Mouse (Mus musculus): Measurements from ENCODE around the gene Esyt2. TPM values are rescaled to one million over a fixed set of nuclear protein-coding genes. Genes with fewer than 3 reads are reported as not detected.
"Not testable (repeated sequence)": the region's sequence is repeated elsewhere in the genome, so short reads cannot be mapped to it uniquely, and the experiment has no call there.

The Esyt2 gene
- total and polyA plus RNA-seq, 2 experiments from 2014 or later = 8.1 to 49.7 TPM

- 81% methylated on average over 5 of the region's 5 CpGs for WGBS
- TF ChIP-seq CTCF (IDR thresholded peaks at IDR 0.05; ENCODE audit: low read depth) = no peak
- ATAC-seq (no peak), DNase-seq (no peak)
- no peak overlapping the region for H3K27ac ChIP-seq (ENCODE audit: low read depth, low read length)
- H3K9me3 ChIP-seq (ENCODE audit: low read length) = no peaks in the 10 kb centered on the region
- H3K27me3 ChIP-seq (ENCODE audit: insufficient read depth, low read length) = 0 out of 2 replicates have a peak, but pooled peaks cover 3% of the 10 kb centered on the region
- H3K4me2 ChIP-seq (ENCODE audit: low read depth) = no peak overlapping the region
- H3K4me3 ChIP-seq (ENCODE audit: low read depth, low read length) = no peak overlapping the region
- no peaks in the 10 kb centered on the region for H3K4me1 ChIP-seq (ENCODE audit: insufficient read depth)
- H3K36me3 ChIP-seq (ENCODE audit: insufficient read depth) = no peaks in the 10 kb centered on the region
- no peak overlapping the region for H3K9ac ChIP-seq
These were observed 11.5 kb upstream of the Esyt2 start for GRCm38 (mm10) chr12:116269450-116269849.

GRCm38 (mm10) chr12:116270538-116270937, 10.5 kb upstream of the Esyt2 start:
- DNase-seq (no peak), ATAC-seq (no peak)
- H3K4me2 ChIP-seq (ENCODE audit: low read depth) = no peak overlapping the region
- H3K27me3 ChIP-seq (ENCODE audit: insufficient read depth, low read length) = 0 out of 2 replicates have a peak, but pooled peaks cover 3% of the 10 kb centered on the region
- WGBS = 89% methylated on average over 1 of the region's 1 CpGs
- H3K4me3 ChIP-seq (ENCODE audit: low read depth, low read length) = no peak overlapping the region
- no peaks in the 10 kb centered on the region for H3K36me3 ChIP-seq (ENCODE audit: insufficient read depth)
- no peaks in the 10 kb centered on the region for H3K9me3 ChIP-seq (ENCODE audit: low read length)
- no peaks in the 10 kb centered on the region for H3K4me1 ChIP-seq (ENCODE audit: insufficient read depth)
- no peak overlapping the region for H3K9ac ChIP-seq
- no peak for TF ChIP-seq CTCF (IDR thresholded peaks at IDR 0.05; ENCODE audit: low read depth)
- H3K27ac ChIP-seq (ENCODE audit: low read depth, low read length) = no peak overlapping the region

GRCm38 (mm10) chr12:116271071-116271470, 9.9 kb upstream of the Esyt2 start:
- ATAC-seq (no peak), DNase-seq (no peak)
- no peak overlapping the region for H3K4me2 ChIP-seq (ENCODE audit: low read depth)
- WGBS = 94% methylated on average over 2 of the region's 2 CpGs
- no peaks in the 10 kb centered on the region for H3K4me1 ChIP-seq (ENCODE audit: insufficient read depth)
- no peaks in the 10 kb centered on the region for H3K36me3 ChIP-seq (ENCODE audit: insufficient read depth)
- no peak overlapping the region for H3K27ac ChIP-seq (ENCODE audit: low read depth, low read length)
- 0 out of 2 replicates have a peak, but pooled peaks cover 3% of the 10 kb centered on the region for H3K27me3 ChIP-seq (ENCODE audit: insufficient read depth, low read length)
- TF ChIP-seq CTCF (IDR thresholded peaks at IDR 0.05; ENCODE audit: low read depth) = no peak
- no peak overlapping the region for H3K4me3 ChIP-seq (ENCODE audit: low read depth, low read length)
- no peak overlapping the region for H3K9ac ChIP-seq
- H3K9me3 ChIP-seq (ENCODE audit: low read length) = no peaks in the 10 kb centered on the region

GRCm38 (mm10) chr12:116273733-116274132, 7.3 kb upstream of the Esyt2 start:
- Histone ChIP-seq H3K36me3 (ENCODE audit: insufficient read depth) (no peaks in the 10 kb centered on the region), H3K4me2 (ENCODE audit: low read depth) (no peak overlapping the region), H3K27me3 (ENCODE audit: insufficient read depth, low read length) (0 out of 2 replicates have a peak, but pooled peaks cover 3% of the 10 kb centered on the region), H3K9ac (no peak overlapping the region), H3K4me1 (ENCODE audit: insufficient read depth) (no peaks in the 10 kb centered on the region), H3K4me3 (ENCODE audit: low read depth, low read length) (no peak overlapping the region), H3K9me3 (ENCODE audit: low read length) (no peaks in the 10 kb centered on the region), H3K27ac (ENCODE audit: low read depth, low read length) (no peak overlapping the region)
- ATAC-seq (no peak), DNase-seq (no peak)
- 29% methylated on average over 1 of the region's 1 CpGs for WGBS
- TF ChIP-seq CTCF (IDR thresholded peaks at IDR 0.05; ENCODE audit: low read depth) = no peak

GRCm38 (mm10) chr12:116275086-116275485, 5.9 kb upstream of the Esyt2 start, which contains the start of gene Gm11027:
TSS of gene Gm11027 (plus strand) at chr12:116275386.
- not testable (repeated sequence) for H3K27ac ChIP-seq (ENCODE audit: low read depth, low read length); H3K36me3 ChIP-seq (ENCODE audit: insufficient read depth); H3K4me1 ChIP-seq (ENCODE audit: insufficient read depth); H3K4me2 ChIP-seq (ENCODE audit: low read depth); DNase-seq; H3K4me3 ChIP-seq (ENCODE audit: low read depth, low read length); H3K9ac ChIP-seq; ATAC-seq; H3K27me3 ChIP-seq (ENCODE audit: insufficient read depth, low read length); H3K9me3 ChIP-seq (ENCODE audit: low read length)
- WGBS = 77% methylated on average over 2 of the region's 2 CpGs

- no peaks in the 10 kb centered on the region for H3K27me3 ChIP-seq (ENCODE audit: insufficient read depth, low read length)
- H3K9me3 ChIP-seq (ENCODE audit: low read length) = no peaks in the 10 kb centered on the region
- H3K4me3 ChIP-seq (ENCODE audit: low read depth, low read length) = no peak overlapping the region
- ATAC-seq (no peak), DNase-seq (no peak)
- H3K9ac ChIP-seq = no peak overlapping the region
- H3K27ac ChIP-seq (ENCODE audit: low read depth, low read length) = no peak overlapping the region
- no peaks in the 10 kb centered on the region for H3K4me1 ChIP-seq (ENCODE audit: insufficient read depth)
- 88% methylated on average over 4 of the region's 4 CpGs for WGBS
- no peak for TF ChIP-seq CTCF (IDR thresholded peaks at IDR 0.05; ENCODE audit: low read depth)
- H3K36me3 ChIP-seq (ENCODE audit: insufficient read depth) = no peaks in the 10 kb centered on the region
- H3K4me2 ChIP-seq (ENCODE audit: low read depth) = no peak overlapping the region
These were observed 5.4 kb upstream of the Esyt2 start for GRCm38 (mm10) chr12:116275631-116276030.

GRCm38 (mm10) chr12:116276961-116277360, 4.0 kb upstream of the Esyt2 start:
- no peaks in the 10 kb centered on the region for H3K36me3 ChIP-seq (ENCODE audit: insufficient read depth)
- no peak overlapping the region for H3K27ac ChIP-seq (ENCODE audit: low read depth, low read length)
- TF ChIP-seq CTCF (IDR thresholded peaks at IDR 0.05; ENCODE audit: low read depth) = no peak
- H3K4me3 ChIP-seq (ENCODE audit: low read depth, low read length) = no peak overlapping the region
- no peak overlapping the region for H3K4me2 ChIP-seq (ENCODE audit: low read depth)
- no peak overlapping the region for H3K9ac ChIP-seq
- 67% methylated on average over 2 of the region's 2 CpGs for WGBS
- ATAC-seq (no peak), DNase-seq (no peak)
- no peaks in the 10 kb centered on the region for H3K9me3 ChIP-seq (ENCODE audit: low read length)
- 0 out of 2 replicates have a peak, but pooled peaks cover 2% of the 10 kb centered on the region for H3K4me1 ChIP-seq (ENCODE audit: insufficient read depth)
- no peaks in the 10 kb centered on the region for H3K27me3 ChIP-seq (ENCODE audit: insufficient read depth, low read length)
